Mouse (Mus musculus) frontal cortex, adult (tissue): Measurements from ENCODE around the gene Oaz1.
A peak's percentile ranks its signal among the peaks of the same experiment; 100 is the strongest.

Source experiments
- ATAC-seq: cut with Nextera tagmentation; 2 replicates; pipeline ENCODE4 v1.9.2; 2017; ENCODE audit warnings: mild to moderate bottlenecking, moderate library complexity, mixed read lengths; ENCODE audit not compliant: low TSS enrichment

The Oaz1 gene

DNA sequence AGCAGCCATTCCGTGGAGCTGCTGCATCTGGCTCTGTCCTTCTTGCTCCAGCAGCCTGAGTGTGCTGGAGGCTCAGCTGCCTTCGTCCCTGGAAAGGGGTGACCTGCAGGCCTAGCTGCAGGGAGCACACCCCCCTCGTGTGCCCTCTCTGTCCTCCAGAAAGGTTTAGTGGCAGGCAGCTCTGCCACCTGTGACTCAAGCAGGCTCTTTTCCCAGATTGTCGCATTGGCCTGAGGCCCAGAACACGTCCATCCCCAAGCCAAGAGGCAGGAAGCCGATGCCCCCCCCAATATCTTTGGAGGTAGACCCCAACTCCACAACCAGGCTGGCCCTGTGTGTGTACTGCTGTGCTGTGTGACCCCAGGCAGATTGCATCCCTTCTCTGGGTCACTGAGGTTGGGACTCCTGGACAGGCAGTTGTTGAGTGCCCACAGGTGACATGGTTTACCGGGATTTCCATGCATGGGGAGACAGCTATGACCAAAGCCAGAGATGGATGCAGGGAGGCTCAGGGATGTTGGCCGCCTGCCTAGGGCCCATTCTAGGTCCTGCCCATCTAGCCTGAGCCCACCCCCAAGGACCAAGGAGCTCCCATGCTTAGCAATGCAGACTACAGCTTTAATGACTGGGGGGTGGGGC is 18.7 kb downstream of the Oaz1 start:
- ATAC-seq, result no peak

DNA sequence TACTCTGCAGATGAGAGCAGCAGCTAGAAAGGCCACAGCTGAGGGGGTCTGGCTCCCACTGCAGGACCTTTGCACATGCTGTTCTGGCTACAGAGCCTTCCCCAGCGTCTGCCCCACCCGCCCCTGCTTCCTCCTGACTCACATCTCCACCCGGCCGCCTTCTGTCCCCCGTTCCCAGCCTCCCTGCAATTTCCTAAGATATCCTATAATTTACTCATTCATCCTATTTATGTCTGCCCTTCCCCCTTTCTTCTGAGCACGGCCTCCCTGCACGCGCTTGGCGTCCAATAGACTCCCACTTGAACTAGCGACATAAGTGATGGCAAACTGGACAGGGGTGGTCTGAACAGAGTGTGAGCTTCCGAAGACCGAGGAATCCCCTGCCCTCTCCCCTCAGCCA is 19.3 kb downstream of the Oaz1 start:
- ATAC-seq, result peak; percentile 36; the same call in 1 of the 2 replicates

DNA sequence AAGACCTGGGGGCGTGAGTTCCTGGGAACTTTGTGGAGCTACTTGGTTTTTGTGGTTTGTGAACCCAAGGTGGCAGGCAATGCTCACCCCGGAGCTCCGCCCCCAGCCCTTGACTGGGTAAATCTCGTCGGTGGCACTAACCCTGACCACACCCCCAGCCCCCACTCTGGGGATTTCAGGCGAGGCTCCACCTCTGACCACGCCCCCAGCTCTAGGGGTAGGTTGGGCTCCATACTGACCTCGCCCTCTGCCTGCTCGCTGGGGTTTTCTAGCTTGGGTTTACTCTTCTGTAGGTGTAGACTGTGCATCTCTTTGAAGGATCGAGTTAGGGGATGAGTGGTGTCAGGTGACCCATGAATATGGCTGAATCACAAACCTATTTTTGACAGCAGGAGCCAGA is 22.1 kb downstream of the Oaz1 start:
- ATAC-seq, result no peak

DNA sequence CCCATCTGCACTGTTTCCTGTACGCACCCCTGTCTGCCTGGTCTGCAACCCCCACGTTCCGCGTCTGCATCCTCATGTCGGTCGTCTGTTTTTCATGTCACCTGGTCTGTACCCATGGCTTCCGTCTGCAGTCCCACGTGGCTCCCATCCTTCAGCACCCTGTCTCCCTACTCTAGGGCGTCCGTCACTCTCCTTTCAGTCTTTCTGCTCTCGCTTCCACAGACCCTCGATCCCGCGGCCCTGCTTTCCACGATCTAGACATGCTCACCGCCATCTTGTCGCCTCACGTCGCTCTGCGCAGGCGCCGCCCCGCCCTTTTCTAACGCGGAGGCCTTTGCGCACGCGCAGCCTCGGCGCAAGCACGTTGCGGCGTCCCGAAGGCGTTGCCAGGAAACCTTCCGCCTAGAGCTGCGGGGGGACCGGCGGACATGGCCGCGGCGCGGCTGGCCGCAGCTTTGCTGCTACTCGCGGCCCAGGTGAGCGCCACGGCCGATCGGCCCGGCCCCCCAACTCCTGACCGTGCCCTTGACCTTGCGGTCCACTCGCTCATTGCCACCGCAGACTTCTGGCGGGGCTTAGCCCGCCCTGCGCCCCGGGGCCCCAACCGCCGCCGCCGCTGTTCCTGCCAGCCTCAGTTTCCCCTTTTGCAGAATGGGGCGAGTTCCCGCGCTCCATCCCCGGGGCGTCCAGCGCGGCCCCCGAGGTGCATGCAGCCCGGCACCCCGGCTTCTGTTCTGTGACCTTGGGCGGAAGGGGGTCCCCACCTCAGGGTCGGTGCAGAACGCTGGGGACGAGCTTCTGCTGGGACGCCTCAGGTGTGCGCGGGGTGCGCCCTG is 28.7 kb downstream of the Oaz1 start, which contains the start of the genes Lsm7 and Sppl2b:
TSS of gene Lsm7 (minus strand) at position 297 of the 836 bp plus-strand sequence.
TSS of gene Sppl2b (plus strand) at position 363 of the 836 bp plus-strand sequence.
- ATAC-seq, result peak; percentile 69

DNA sequence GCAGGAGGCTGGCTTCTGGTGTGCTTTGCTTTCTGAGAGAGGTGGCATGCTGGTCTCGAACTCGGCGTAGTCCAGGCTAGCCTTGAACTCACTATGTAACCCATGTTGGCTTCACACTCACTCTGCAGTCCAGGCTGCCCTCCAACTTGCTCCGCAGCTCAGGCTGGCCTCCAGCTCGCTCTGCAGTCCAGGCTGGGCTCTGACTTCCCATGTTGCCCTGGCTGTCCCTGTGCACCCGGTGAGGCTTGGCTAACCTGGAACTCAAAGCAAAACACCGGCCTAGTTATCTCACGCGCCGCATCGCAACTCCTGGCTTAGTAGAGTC is 29.3 kb downstream of the Oaz1 start:
- no peak for ATAC-seq

DNA sequence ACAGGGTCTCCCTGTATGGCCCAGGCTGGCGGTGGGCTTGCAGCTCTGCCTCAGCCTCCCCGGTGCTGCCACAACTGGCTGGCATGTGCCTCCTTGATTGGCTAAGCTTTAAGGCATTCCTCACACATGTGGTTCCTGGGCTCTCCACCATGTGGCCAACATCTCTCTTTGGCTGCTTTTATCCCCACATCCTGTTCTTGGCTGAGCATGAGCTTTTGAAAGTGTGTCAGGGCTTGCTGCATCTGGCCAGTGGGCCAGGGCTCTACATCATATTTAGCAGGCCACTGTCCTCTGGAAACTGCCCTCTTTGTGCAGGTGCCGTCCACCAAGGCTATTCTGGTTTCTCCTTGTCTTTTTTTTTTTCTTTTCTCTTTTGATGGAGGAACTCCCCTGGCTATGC is 29.8 kb downstream of the Oaz1 start:
- 0 out of 2 replicates have a peak, but pooled peaks have one; percentile 28 for ATAC-seq

DNA sequence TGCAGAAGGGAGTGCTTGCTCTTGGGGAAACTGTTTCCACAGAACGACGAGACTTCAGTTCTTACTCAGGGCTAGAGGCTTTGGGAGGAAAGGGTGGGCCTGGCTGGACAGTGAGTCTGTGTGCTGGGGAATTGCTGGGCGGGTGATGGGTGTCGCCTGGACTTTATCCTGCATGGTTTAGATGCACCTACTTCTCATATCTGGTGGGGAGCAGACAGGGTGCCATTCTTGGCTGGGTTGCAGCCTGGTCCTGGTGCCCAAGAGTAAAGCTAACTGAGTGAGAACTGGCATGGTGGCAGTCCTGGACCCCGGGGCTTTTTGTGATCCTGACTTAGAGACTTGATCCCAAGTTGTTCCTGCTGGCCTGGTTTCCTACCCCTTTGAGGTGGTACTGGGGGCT is 30.5 kb downstream of the Oaz1 start:
- no peak for ATAC-seq

DNA sequence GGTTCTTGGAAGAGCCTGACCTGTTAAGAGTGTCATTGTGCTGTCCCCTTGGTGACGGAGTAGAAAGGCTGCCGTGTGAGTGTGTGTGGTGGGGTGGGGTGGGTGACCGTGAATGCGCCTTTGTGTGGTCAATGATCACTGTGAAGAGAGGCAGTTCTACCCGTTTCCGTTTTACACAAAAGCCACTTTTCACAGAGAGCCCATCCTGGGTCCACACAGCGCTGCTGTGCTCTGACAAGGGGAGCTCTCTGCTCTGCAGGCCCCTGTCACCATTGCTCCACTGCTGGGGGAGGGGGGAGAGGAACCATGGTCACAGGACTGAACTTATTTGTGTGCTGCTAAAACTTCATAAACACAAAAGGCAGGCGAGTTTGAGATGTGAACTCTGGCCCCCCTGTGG is 30.9 kb downstream of the Oaz1 start:
- peak; percentile 25; the same call in 1 of the 2 replicates for ATAC-seq

DNA sequence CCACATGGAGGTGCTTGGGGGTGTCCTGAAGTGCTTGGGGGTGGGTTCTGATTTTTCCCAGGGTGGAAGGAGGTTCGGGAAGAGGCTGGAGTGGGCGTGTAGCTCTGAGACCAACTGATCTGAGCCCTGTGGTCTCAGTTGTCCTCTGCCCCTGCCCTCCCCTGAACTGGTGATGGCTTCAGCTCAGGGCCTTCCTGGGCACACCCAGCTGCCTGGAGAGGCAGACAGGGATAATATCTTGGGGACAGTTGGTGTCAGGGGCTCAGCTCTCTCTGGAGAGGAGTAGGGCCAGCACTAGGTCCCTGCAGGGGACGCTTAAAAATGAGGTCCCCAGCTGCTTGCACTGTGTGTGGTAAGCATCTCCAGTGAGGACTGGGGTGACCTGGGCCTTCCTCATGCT is 31.4 kb downstream of the Oaz1 start:
- ATAC-seq, result no peak

DNA sequence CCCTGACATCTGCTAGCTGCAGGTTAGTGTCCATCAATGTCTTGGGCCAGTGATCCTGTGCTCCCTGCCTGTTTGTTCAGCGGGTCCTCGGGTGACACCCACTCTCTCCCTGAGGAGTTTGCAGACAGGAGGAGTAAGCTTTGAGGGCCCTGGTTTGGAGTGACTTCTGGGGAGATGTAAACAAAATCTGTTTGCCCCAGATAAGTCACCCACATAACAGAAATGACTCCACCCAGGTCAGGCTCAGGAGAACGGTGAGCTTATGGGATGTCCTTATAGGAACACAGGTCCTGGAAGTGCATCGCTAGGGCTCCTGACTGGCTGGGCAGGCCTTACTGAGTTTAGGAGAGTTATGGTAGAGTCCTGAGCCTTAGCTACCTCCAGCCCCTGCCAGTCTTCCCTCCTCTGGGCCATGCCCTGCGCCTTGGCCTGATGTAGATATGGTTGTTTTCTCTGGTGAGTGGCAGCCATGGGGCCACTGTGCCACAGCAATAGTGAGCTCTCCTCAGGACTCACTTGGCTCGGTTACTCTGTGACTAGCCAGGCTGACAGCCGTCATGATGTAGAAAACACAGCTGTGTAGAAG is 32.0 kb downstream of the Oaz1 start:
- no peak for ATAC-seq

DNA sequence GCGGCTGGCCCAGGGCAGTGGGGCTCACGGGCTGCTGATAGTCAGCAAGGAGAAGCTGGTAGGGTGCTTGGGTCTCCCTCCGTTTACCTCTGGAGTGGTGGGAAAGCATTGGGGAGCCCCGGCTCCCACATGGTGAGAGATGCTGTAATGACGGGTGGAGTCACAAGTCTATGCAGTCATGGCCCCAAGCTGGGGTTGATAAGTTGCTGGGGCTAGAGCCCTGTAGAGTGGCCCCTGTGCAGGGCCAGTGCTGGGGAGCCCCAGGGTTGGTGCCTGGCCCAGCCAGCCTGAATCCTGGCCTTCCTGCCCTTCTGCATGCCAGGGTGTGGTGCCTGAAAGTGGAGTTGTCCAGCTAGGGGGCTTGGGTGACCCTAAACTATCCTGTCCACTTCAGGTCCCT is 35.8 kb downstream of the Oaz1 start:
- no peak for ATAC-seq

DNA sequence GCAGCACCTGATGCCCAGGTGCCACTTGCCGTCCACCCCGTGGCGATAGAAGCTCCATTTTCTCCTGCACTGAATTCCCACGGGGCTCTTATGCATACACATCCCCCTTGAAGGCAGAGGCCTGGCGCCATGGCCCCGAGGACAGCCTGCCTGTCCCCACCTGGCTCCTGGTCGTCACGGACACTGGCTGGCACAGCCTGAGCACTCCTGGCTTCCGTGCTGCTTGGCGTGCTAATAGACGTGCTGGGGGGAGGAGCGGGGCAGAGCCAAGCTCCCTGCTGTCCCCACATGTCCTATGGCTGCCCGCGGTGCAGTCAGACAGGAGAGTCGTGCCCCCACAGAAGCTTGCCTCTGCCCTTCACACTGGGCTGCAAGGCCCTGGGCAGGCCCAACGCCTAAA is 38.0 kb downstream of the Oaz1 start:
- ATAC-seq, result no peak

DNA sequence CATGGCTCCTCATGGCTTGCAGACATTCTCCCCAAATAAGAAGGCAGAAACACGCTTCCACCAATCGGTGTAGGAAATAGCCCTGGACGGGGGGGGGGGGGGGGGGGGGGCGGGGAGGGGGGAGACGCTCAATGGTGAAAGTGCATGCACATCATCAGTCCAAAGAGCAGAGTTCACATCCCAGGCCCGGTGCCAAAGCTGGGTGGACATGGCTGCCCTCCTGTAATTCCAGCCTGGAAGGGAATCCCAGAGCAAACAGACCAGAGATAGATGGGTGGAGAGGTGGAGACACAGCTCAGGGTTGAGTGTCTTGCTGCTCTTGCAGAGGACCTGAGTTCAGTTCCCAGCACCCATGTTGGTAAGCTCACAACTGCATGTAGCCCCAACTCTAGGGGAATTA is 44.5 kb downstream of the Oaz1 start:
- ATAC-seq, result no peak

DNA sequence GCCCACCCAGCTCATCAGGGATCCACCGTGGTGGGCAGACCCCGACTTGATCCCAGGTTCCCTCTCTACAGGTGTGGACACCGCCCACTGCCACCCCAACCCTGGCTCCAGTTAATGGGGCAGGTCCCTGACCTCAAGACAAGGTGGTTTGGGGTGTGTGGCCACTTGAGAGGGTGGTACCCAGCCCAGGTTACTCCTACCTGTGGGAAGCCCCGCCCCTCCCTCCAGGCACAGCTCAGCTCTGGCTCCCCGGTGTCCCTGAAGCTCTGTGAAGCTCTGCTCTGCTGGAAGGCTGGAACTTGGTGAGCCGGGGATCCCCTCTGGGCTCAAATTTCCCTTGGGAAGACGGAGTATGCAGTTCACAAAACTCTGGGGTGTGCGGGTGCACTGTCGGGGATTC is 45.1 kb downstream of the Oaz1 start, which contains the start of gene Tmprss9:
TSS of gene Tmprss9 (plus strand) at position 268 of the 400 bp plus-strand sequence.
- no peak for ATAC-seq

DNA sequence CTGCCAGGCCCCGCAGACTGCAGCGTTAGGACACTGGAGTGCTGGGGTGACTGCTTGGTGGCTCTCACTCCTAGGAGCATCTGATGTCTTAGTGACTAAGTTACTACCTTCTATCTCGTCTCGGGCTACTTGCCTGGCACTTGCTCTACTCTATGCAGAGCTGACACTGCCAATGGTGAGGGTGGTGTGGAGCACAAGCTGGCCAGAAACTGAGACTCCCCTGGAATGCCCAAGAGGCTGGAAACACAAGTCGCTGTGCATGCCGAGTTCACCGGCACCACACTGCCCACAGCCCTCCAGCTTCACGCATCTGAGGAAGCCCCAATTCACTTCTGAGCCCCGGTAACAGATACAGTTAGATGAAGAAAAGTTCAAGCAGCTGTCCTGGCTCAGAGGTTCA is 47.6 kb downstream of the Oaz1 start:
- ATAC-seq, result no peak

DNA sequence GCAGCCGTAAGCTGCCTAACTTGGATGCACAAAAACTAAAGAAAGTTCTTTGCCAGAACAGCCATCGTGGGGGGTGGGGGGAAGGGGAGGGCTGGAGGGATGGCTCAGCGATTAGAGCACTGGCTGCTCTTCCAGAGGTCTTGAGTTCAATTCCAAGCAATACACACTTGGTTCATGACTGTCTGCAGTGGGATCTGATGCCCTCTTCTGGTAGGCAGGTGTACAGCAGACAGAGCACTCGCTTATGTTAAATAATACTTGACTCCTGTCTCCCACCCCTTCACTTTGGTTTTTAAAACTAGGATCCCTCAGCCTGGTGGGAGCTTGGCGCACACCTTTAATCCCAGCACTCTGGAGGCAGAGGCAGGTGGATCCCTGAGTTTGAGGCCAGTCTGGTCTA is 49.6 kb downstream of the Oaz1 start:
- peak; percentile 39; the same call in 1 of the 2 replicates for ATAC-seq

DNA sequence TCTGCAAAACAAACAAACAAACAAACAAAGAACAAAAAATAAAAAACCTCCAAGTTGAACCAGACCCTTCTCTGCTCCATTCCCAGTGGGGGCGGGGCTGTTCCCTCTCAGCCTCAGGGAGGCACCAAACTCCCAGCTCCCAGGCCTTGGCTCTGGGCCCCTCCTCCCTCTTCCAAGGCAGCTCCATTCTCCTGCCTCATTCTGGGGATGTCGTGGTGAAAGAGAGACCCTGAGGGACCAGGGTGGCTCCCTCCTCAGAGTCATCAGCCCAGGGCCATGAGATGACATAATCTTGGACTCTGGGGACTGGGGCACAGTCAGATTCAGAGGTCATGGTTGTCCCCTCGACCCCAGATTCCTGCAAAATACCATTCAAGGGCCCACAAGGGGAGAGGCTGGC is 50.1 kb downstream of the Oaz1 start:
- no peak for ATAC-seq
